Mouse (Mus musculus) heart, embryonic 11.5 days (tissue): ENCODE measurements around the gene Cog1. TPM values are rescaled to one million over a fixed set of nuclear protein-coding genes. Genes with fewer than 3 reads are reported as not detected.

Source experiments
- ATAC-seq: fragments of 200-750 bp; cut with Nextera tagmentation; replicated peaks from 2 replicates; pipeline ENCODE4 v1.8.0; 2017; ENCODE audit warnings: moderate library complexity; ENCODE audit not compliant: insufficient number of reproducible peaks, low FRiP score, low TSS enrichment
- H3K27ac ChIP-seq: fragments of 300-500 bp; sonication (generic); 2 replicates; pipeline ENCODE4 v1.5.1; 2014; ENCODE audit warnings: mild to moderate bottlenecking, low read depth, low read length
- H3K27me3 ChIP-seq: fragments of 300-500 bp; sonication (generic); 2 replicates; pipeline ENCODE4 v1.6.1; 2014; ENCODE audit warnings: mild to moderate bottlenecking, low read length, mixed read lengths; ENCODE audit not compliant: control insufficient read depth, insufficient read depth
- H3K36me3 ChIP-seq: fragments of 300-500 bp; sonication (generic); 2 replicates; pipeline ENCODE4 v1.6.1; 2014; ENCODE audit warnings: mild to moderate bottlenecking, low read length, moderate library complexity, mixed read lengths; ENCODE audit not compliant: control insufficient read depth, insufficient read depth
- H3K4me1 ChIP-seq: fragments of 300-500 bp; sonication (generic); 2 replicates; pipeline ENCODE4 v1.6.1; 2014; ENCODE audit warnings: low read length; ENCODE audit not compliant: control insufficient read depth, insufficient read depth
- H3K4me2 ChIP-seq: fragments of 300-500 bp; sonication (generic); 2 replicates; pipeline ENCODE4 v1.6.1; 2014; ENCODE audit warnings: mild to moderate bottlenecking, moderate library complexity
- H3K4me3 ChIP-seq: fragments of 300-500 bp; sonication (generic); 2 replicates; pipeline ENCODE4 v1.5.1; 2014; ENCODE audit warnings: low read depth, low read length
- H3K9ac ChIP-seq: fragments of 300-500 bp; sonication (generic); 2 replicates; pipeline ENCODE4 v1.6.1; 2014; ENCODE audit warnings: mild to moderate bottlenecking, low read depth, low read length, moderate library complexity
- H3K9me3 ChIP-seq: fragments of 300-500 bp; sonication (generic); replicated peaks from 2 replicates; pipeline ENCODE4 v1.6.1; 2016; ENCODE audit warnings: low read length; ENCODE audit not compliant: control insufficient read depth
- WGBS: fragments of 180-500 bp; shearing (Covaris S2); extraction: QIAGEN DNeasy Blood & Tissue Kit; methylation state at CpG from one replicate; pipeline ENCODE4 v1.1.7; 2014; ENCODE audit not compliant: insufficient replicate concordance; 5-methylcytosine and 5-hydroxymethylcytosine counted together
- polyA plus RNA-seq: library from polyadenylated mRNA; unstranded; fragments of >200 nt; fragmentation: Nextera tagmentation; extraction: Ambion mirVana; gene quantifications from 2 replicates; pipeline ENCODE4 v1.2.1, GENCODE M21; 2014

Gene Cog1
- polyA plus RNA-seq, 1 experiment from 2014 or later, result 19.4 TPM

DNA sequence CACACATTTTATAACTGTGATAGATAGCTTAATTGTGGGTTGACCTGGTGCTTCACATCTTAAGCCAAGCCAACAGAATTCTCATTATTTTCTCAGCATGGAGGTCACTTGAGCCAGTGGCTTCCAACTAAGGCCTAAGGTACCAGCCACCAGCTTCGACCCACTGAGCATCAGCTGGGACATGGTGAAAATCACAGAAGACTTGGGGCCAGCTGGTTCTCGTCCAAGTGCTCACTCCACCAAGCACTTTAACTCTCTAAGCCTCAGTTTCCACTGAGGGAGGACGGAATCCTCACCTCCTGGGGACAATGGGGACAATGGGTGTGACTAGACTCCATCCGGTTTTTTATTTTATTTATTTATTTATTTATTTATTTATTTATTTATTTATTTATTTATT, 26.9 kb upstream of the Cog1 start:
- H3K9me3 ChIP-seq, result no peaks in the 10 kb centered on the region
- ATAC-seq, result no peak
- H3K4me2 ChIP-seq, result no peak overlapping the region
- peaks cover 12% of the 10 kb centered on the region; the same call in 1 of the 2 replicates for H3K4me1 ChIP-seq
- H3K27ac ChIP-seq, result no peak overlapping the region
- WGBS, result 71% methylated on average over 4 of the region's 4 CpGs
- no peaks in the 10 kb centered on the region for H3K36me3 ChIP-seq
- peaks cover 42% of the 10 kb centered on the region for H3K27me3 ChIP-seq
- H3K9ac ChIP-seq, result no peak overlapping the region
- H3K4me3 ChIP-seq, result no peak overlapping the region

DNA sequence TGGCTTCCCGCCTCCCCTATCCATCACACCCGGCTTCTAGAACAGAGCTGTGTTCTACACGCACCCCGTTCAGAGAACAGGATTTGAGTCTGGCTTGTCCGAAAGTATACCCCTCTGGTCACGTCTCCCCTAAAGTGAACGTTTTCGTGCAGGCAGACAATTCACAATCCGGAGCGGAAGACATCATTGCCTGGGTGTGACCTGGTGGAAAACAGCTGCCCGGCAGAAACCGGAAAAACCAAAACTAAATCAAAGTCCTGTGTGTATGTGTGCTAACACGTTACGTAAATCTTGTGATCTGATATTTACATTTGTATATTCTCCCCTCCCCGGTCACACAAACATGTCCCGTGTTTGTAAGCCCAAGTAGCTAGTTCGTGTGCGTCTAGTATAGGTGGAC, 23.5 kb upstream of the Cog1 start:
- no peak overlapping the region for H3K4me3 ChIP-seq
- H3K4me1 ChIP-seq, result no peaks in the 10 kb centered on the region
- ATAC-seq, result no peak
- H3K9me3 ChIP-seq, result no peaks in the 10 kb centered on the region
- WGBS, result 88% methylated on average over 18 of the region's 18 CpGs
- H3K27ac ChIP-seq, result no peak overlapping the region
- H3K27me3 ChIP-seq, result peaks cover 15% of the 10 kb centered on the region
- H3K9ac ChIP-seq, result no peak overlapping the region
- no peak overlapping the region for H3K4me2 ChIP-seq
- H3K36me3 ChIP-seq, result no peaks in the 10 kb centered on the region

DNA sequence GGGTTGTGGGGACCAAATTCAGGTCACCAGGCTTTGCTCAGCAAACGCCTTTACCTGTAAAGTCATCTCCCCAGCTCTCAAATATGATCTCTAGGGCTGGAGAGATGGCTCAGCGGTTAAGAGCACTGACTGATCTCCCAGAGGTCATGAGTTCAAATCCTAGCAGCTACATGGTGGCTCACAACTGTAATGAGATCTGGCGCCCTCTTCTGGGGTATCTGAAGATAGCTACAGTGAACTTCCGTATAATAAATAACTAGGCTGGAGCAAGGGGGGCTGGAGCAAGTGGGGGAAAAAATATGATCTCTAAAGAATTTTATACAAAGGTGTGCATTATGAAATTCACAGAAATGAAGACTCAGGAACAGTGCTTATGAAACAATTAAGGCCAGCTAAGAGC, 21.2 kb upstream of the Cog1 start:
- no peaks in the 10 kb centered on the region for H3K4me1 ChIP-seq
- no peaks in the 10 kb centered on the region for H3K36me3 ChIP-seq
- H3K27me3 ChIP-seq, result no peaks in the 10 kb centered on the region
- 53% methylated on average over 4 of the region's 4 CpGs for WGBS
- ATAC-seq, result no peak
- no peak overlapping the region for H3K9ac ChIP-seq
- H3K27ac ChIP-seq, result no peak overlapping the region
- H3K4me3 ChIP-seq, result no peak overlapping the region
- no peak overlapping the region for H3K4me2 ChIP-seq
- no peaks in the 10 kb centered on the region for H3K9me3 ChIP-seq

DNA sequence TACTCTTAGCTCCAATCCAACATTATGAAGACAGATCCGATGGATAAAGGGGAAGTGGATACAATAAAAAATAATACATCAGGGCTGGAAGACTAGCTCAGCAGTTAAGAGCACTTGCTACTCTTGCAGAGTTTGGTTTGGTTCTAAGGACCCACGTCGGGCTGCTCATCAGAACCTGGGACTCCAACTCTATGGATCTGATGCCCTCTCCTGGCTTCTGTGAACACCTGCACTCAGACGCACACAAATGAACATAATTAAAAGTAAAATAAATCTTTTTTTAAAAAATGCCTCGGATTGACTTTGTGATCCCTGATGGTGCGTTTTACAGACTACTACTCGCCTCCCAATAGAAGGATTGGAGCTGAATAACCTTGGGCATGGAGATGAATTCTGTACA, 18.3 kb upstream of the Cog1 start:
- H3K4me3 ChIP-seq, result no peak overlapping the region
- 53% methylated on average over 7 of the region's 7 CpGs for WGBS
- no peak for ATAC-seq
- H3K9ac ChIP-seq, result no peak overlapping the region
- no peaks in the 10 kb centered on the region for H3K4me1 ChIP-seq
- no peaks in the 10 kb centered on the region for H3K9me3 ChIP-seq
- H3K36me3 ChIP-seq, result no peaks in the 10 kb centered on the region
- no peak overlapping the region for H3K27ac ChIP-seq
- no peak overlapping the region for H3K4me2 ChIP-seq
- H3K27me3 ChIP-seq, result no peaks in the 10 kb centered on the region

DNA sequence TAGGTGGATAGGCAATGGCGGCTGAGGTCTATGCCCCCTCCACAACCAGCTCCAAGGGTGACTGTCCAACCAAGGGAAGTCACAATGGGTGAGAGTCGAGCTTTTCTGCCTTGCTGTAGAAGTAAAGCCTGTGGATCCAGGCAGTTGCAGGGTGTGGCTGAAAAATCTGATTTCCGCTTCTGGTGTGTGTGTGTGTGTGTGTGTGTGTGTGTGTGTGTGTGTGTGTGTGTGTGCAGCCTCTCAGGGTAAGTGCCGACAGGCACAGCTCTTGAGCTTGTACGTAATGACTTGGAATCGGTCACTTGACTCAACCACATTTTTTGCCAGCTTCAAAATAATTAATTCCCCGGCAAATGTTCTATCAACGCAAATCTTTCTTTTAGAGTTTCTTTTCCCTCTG, 17.7 kb upstream of the Cog1 start:
- no peak for ATAC-seq
- Histone ChIP-seq H3K4me2 (no peak overlapping the region), H3K27me3 (no peaks in the 10 kb centered on the region), H3K9ac (no peak overlapping the region), H3K4me3 (no peak overlapping the region), H3K4me1 (no peaks in the 10 kb centered on the region), H3K9me3 (no peaks in the 10 kb centered on the region), H3K36me3 (no peaks in the 10 kb centered on the region), H3K27ac (no peak overlapping the region)
- WGBS, result 74% methylated on average over 8 of the region's 8 CpGs

DNA sequence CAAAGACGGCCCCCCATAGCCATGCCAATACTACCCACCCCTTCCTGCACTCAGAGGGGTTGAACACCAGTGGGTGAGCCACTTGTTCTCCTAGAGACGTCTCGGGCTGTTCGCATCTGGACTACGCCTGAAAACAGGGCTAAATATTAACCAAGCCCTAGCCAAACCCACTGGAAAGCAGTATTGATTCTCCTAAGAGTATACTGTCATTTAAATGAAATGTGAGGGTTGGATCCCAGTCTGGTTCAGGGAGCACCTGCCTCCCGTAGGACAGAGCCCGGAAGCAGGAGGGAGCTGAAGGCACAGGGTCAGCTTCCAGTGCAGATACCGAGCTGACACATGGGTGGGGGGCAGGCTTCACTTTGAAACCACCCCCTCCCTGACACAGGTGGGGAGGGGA, 17.1 kb upstream of the Cog1 start:
- Histone ChIP-seq H3K9ac (no peak overlapping the region), H3K4me2 (no peak overlapping the region), H3K36me3 (no peaks in the 10 kb centered on the region), H3K4me3 (no peak overlapping the region), H3K27me3 (no peaks in the 10 kb centered on the region), H3K4me1 (no peaks in the 10 kb centered on the region), H3K9me3 (no peaks in the 10 kb centered on the region), H3K27ac (no peak overlapping the region)
- WGBS, result 73% methylated on average over 8 of the region's 8 CpGs
- ATAC-seq, result no peak

DNA sequence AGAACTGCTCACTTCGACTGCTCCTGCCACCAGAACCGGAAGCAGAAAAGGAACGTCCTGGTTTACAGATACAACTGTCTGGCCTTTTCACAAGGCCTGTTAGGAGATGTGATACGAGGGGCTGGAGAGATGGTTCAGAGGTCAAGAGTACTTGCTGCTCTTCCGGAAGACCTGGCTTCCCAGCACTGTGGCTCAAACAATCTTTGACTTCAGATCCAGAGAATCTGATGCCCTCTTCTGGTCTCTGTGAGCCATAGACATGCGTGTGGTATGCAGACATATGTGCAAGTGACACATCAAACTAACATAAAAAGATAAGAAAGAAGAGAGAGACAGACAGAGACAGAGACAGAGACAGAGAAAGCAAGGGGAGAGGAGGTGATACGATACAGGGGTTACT, 16.7 kb upstream of the Cog1 start:
- Histone ChIP-seq H3K27ac (no peak overlapping the region), H3K9me3 (no peaks in the 10 kb centered on the region), H3K4me1 (no peaks in the 10 kb centered on the region), H3K4me2 (no peak overlapping the region), H3K27me3 (no peaks in the 10 kb centered on the region), H3K4me3 (no peak overlapping the region), H3K36me3 (no peaks in the 10 kb centered on the region), H3K9ac (no peak overlapping the region)
- ATAC-seq, result no peak
- whole genome bisulfite sequencing, result 73% methylated on average over 7 of the region's 7 CpGs

DNA sequence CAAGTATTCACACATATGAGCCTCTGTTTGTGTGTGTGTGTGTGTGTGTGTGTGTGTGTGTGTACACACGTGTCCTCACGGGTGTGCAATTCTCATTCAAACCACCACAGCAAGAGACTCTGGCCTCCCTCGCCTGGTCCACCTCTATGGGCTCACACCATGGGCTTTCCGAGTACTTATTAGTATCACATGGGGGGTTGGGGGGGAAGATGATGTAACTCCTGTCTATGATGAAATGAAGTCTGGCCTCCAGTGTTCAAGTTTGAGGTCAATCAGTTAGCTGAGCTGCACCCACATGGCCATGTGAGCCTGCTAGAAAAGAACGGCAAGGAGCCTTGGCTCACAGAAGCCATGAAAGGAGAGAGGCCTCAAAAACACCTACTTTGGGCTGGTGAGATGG, 15.6 kb upstream of the Cog1 start:
- Histone ChIP-seq H3K27me3 (no peaks in the 10 kb centered on the region), H3K27ac (no peak overlapping the region), H3K9ac (no peak overlapping the region), H3K4me3 (no peak overlapping the region), H3K36me3 (no peaks in the 10 kb centered on the region), H3K4me2 (no peak overlapping the region), H3K4me1 (no peaks in the 10 kb centered on the region), H3K9me3 (no peaks in the 10 kb centered on the region)
- WGBS, result 90% methylated on average over 5 of the region's 5 CpGs
- no peak for ATAC-seq

DNA sequence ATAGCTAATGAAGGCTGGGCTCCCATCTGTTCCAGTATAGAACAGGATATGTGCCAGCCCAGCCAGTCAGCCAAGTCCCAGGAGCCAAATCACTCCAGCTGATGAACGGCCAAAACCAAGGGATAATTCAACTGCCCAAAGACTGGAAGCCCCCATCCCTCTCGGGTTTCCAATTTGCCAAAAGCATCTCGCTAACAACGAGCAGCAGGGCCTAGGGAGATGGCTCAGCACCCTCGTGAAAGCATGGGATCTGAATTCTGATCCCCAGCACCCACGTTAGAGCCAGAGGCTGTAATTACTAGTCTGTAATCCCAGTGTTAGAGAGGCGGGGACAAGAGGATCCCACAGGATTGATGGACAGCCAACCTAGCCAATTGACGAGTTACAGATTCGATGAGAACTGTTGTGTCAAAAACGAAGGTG, 14.3 kb upstream of the Cog1 start:
- H3K27me3 ChIP-seq, result no peaks in the 10 kb centered on the region
- WGBS, result 70% methylated on average over 10 of the region's 10 CpGs

More for the DNA sequence above, 14.3 kb upstream of the Cog1 start:
- Histone ChIP-seq H3K4me1 (no peaks in the 10 kb centered on the region), H3K36me3 (no peaks in the 10 kb centered on the region), H3K27ac (no peak overlapping the region), H3K4me2 (no peak overlapping the region), H3K9me3 (no peaks in the 10 kb centered on the region), H3K9ac (no peak overlapping the region), H3K4me3 (no peak overlapping the region)
- no peak for ATAC-seq
